ENCODE assay signal across 22 mouse cellular contexts in the genomic region with DNA sequence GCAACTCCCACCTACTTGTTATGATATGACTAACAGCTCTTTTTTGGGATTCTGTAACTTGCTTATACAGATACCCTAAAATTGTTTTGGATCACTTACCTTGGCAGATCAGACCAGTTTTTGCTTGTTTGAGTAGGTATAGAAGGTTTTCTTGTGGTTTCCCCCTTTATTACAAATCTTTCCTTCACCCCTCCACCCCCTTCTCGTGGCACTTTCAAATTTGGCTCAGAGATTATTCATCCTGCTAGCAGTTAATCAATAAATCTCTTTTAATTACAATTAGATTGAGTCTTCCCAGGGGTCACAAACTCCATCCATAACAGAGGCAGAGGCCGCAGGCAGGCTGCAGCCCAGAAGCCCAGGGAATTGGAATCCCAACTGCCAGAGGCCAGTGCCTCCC. TPM values are rescaled to one million over a fixed set of nuclear protein-coding genes. Genes with fewer than 3 reads are reported as not detected.
"Had no signal": no experiment of that assay in that cellular context is flagged by ENCODE, and none has a peak within 500 bp of the region (broad histone marks: within the 10 kb centered on the region; RNA-seq: fewer than 3 reads in every experiment).

A gene (plus strand): TSS at position 301 of the 400 bp plus-strand sequence.

- H3K4me3 ChIP-seq: neural tube, embryonic 15.5 days; stomach, embryonic 15.5 days had no signal

- H3K4me1 ChIP-seq: neural tube, embryonic 15.5 days; stomach, embryonic 15.5 days had no signal

- H3K36me3 ChIP-seq: neural tube, embryonic 15.5 days; stomach, embryonic 15.5 days had no signal

- H3K9ac ChIP-seq: neural tube, embryonic 15.5 days; stomach, embryonic 15.5 days had no signal

- H3K27me3 ChIP-seq: neural tube, embryonic 15.5 days; stomach, embryonic 15.5 days had no signal

- H3K4me2 ChIP-seq: neural tube, embryonic 15.5 days; stomach, embryonic 15.5 days had no signal

- H3K9me3 ChIP-seq: neural tube, embryonic 15.5 days; stomach, embryonic 15.5 days had no signal

- H3K27ac ChIP-seq: neural tube, embryonic 15.5 days; stomach, embryonic 15.5 days; stomach, postnatal 0 days had no signal

- DNase-seq: retina, postnatal 1 day; right cerebral cortex, adult 18-20 months; right cerebral cortex, postnatal 14 days; right cerebral cortex, postnatal 25 days; right cerebral cortex, postnatal 4 days; spleen, adult 18-20 months; thymus, adult 18-20 months; thymus, adult 2 months; thymus, postnatal 14 days; thymus, postnatal 25 days; thymus, postnatal 36 days; thymus, postnatal 4 days had no signal

RNA-seq across cellular contexts. Expression of the gene that starts here (rescaled TPM):
- polyA plus RNA-seq: neural tube, embryonic 14.5 days; neural tube, embryonic 15.5 days; small intestine, adult 2 months; spleen, adult 2 months; stomach, embryonic 14.5 days; stomach, embryonic 15.5 days; stomach, embryonic 16.5 days; stomach, postnatal 0 days; thymus, postnatal 0 days; urinary bladder, adult 2 months had no signal
